Mouse (Mus musculus) thymus, postnatal 14 days (tissue): Measurements from ENCODE around the gene Vps50.
A peak's percentile ranks its signal among the peaks of the same experiment; 100 is the strongest.
"Not testable (repeated sequence)": the region's sequence is repeated elsewhere in the genome, so short reads cannot be mapped to it uniquely, and the experiment has no call there.

ENCODE experiments used
- DNase-seq: peaks from one replicate; pipeline ENCODE4 v3.0.0; 2021

Gene Vps50

GRCm38 (mm10) chr6:3498162-3498848, at the start of gene Vps50, which contains the start of gene Hepacam2:
Vps50 (plus strand) TSS chr6:3498382.
Hepacam2 (minus strand) TSS chr6:3498298.
- DNase-seq, result peak; percentile 89

GRCm38 (mm10) chr6:3454421-3454820, 43.8 kb upstream of the Vps50 start:
- no peak for DNase-seq

GRCm38 (mm10) chr6:3455944-3456536, 42.1 kb upstream of the Vps50 start:
- no peak for DNase-seq

GRCm38 (mm10) chr6:3463026-3463425, 35.2 kb upstream of the Vps50 start:
- no peak for DNase-seq

- no peak for DNase-seq
These were observed 34.6 kb upstream of the Vps50 start for GRCm38 (mm10) chr6:3463594-3463993.

GRCm38 (mm10) chr6:3468627-3469026, 29.6 kb upstream of the Vps50 start:
- no peak for DNase-seq

- no peak for DNase-seq
These were observed 27.5 kb upstream of the Vps50 start for GRCm38 (mm10) chr6:3470706-3471105.

- DNase-seq, result no peak
These were observed 21.9 kb upstream of the Vps50 start for GRCm38 (mm10) chr6:3476299-3476698.

- no peak for DNase-seq
These were observed 18.3 kb upstream of the Vps50 start for GRCm38 (mm10) chr6:3479853-3480252.

GRCm38 (mm10) chr6:3481705-3482104, 16.5 kb upstream of the Vps50 start:
- no peak for DNase-seq

GRCm38 (mm10) chr6:3485133-3485532, 13.0 kb upstream of the Vps50 start:
- no peak for DNase-seq

GRCm38 (mm10) chr6:3487355-3487754, 10.8 kb upstream of the Vps50 start:
- no peak for DNase-seq

- no peak for DNase-seq
These were observed 3.9 kb upstream of the Vps50 start for GRCm38 (mm10) chr6:3494285-3494684.

GRCm38 (mm10) chr6:3496210-3496609, 2.0 kb upstream of the Vps50 start:
- peak; percentile 55 for DNase-seq

- no peak for DNase-seq
These were observed 2.1 kb downstream of the Vps50 start for GRCm38 (mm10) chr6:3500286-3500685.

- DNase-seq, result no peak
These were observed 7.1 kb downstream of the Vps50 start for GRCm38 (mm10) chr6:3505289-3505688.

- no peak for DNase-seq
These were observed 8.9 kb downstream of the Vps50 start for GRCm38 (mm10) chr6:3507078-3507477.

GRCm38 (mm10) chr6:3508151-3508550, 10.0 kb downstream of the Vps50 start:
- DNase-seq, result not testable (repeated sequence)

GRCm38 (mm10) chr6:3509782-3510181, 11.6 kb downstream of the Vps50 start:
- DNase-seq, result no peak

- no peak for DNase-seq
These were observed 12.9 kb downstream of the Vps50 start for GRCm38 (mm10) chr6:3511116-3511515.

GRCm38 (mm10) chr6:3511612-3512011, 13.4 kb downstream of the Vps50 start:
- no peak for DNase-seq

- DNase-seq, result no peak
These were observed 14.4 kb downstream of the Vps50 start for GRCm38 (mm10) chr6:3512611-3513010.

- DNase-seq, result no peak
These were observed 30.0 kb downstream of the Vps50 start for GRCm38 (mm10) chr6:3528198-3528597.

GRCm38 (mm10) chr6:3531445-3531844, 33.3 kb downstream of the Vps50 start:
- no peak for DNase-seq

GRCm38 (mm10) chr6:3536048-3536447, 37.9 kb downstream of the Vps50 start:
- DNase-seq, result no peak
